Mouse (Mus musculus): Measurements from ENCODE around the gene Olfr524.

- TF ChIP-seq CTCF (IDR thresholded peaks at IDR 0.05) (no peak), EP300 (IDR thresholded peaks at IDR 0.05) (no peak)
Measured at GRCm38 (mm10) chr7:140169386-140169785, 36.4 kb downstream of the Olfr524 start.

Data from lung, postnatal 0 days (tissue).